Mouse (Mus musculus): Measurements from ENCODE around the gene Prlr.

Gene Prlr

GRCm38 (mm10) chr15:10330626-10331025 is 153.6 kb downstream of the Prlr start:
- DNase-seq (ENCODE audit: low spot score), result no peak

GRCm38 (mm10) chr15:10332566-10332965 is 155.5 kb downstream of the Prlr start:
- no peak for DNase-seq (ENCODE audit: low spot score)

- no peak for DNase-seq (ENCODE audit: low spot score)
Measured at GRCm38 (mm10) chr15:10338606-10339005, 161.6 kb downstream of the Prlr start.

DNA sequence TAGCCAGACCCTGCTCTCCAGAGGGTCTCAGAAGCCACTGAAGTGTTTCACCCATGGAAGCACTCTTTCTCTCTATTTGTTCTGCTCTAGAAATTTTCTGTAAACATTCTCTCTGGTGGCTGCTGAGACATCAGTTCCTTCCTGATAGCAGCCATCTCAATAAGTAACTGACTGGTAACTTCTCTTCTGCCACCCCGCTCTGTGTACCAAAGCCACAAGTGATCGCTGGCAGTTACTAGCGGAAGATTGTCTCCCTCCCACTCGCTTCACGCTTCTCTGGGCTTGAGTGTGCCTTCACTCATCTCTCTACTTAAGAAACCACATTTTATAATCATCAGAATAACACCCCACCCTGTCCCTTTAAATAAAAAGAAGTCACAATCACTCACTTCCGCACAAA is 170.0 kb downstream of the Prlr start:
- no peak for DNase-seq (ENCODE audit: low spot score)

GRCm38 (mm10) chr15:10358039-10358948 is 181.3 kb downstream of the Prlr start, which contains the start of gene Agxt2:
Agxt2 (plus strand) TSS chr15:10358532.
- DNase-seq (ENCODE audit: low spot score), result no peak

DNA sequence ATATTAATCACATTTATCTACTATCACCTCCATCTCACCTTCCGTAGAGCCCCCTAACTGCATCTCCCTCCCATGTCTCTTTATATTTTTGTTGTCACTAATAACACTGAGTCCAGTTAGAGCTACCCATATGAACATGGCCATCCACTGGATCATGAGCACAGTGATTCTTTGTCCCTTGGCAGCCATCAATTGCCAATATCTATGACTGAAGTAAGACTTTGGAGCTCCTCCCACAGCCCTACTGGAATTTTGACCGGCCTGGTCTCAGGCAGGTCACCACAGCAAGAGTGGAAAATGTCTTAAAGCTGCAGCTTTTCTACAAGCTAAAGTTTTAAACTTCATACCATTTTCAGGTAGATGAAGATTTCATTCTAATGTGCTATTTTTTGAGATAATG is 189.3 kb downstream of the Prlr start:
- DNase-seq (ENCODE audit: low spot score), result no peak

GRCm38 (mm10) chr15:10375404-10375803 is 198.4 kb downstream of the Prlr start:
- DNase-seq (ENCODE audit: low spot score), result no peak

DNA sequence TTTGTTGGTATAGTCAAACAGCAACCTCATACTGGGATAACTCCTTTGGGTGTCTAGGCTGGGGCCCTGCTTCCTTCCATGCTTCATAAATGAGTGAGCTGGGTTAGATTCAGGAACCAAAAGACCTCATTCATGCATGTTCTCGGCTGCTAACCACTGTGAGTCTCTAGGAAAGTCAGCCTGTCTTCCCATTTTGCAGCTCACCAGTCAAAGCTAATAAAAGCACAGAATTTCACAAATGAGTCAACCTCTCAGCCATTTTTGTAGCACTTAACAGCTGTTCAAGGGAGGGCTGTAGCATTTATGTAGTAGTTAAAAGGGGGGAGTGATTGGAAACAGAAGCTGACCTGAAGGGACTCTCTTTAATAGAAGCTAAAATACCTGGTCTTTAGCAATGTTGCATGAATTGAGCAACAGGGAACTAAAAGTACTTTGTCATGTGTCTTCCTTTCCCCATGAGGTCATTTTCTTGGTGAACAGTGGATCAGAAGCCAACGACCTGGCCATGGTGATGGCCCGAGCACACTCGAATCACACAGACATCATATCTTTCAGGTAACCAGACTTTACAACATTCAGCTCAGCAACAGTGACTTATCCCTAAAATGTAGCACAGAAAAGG is 201.4 kb downstream of the Prlr start:
- DNase-seq (ENCODE audit: low spot score), result no peak

DNA sequence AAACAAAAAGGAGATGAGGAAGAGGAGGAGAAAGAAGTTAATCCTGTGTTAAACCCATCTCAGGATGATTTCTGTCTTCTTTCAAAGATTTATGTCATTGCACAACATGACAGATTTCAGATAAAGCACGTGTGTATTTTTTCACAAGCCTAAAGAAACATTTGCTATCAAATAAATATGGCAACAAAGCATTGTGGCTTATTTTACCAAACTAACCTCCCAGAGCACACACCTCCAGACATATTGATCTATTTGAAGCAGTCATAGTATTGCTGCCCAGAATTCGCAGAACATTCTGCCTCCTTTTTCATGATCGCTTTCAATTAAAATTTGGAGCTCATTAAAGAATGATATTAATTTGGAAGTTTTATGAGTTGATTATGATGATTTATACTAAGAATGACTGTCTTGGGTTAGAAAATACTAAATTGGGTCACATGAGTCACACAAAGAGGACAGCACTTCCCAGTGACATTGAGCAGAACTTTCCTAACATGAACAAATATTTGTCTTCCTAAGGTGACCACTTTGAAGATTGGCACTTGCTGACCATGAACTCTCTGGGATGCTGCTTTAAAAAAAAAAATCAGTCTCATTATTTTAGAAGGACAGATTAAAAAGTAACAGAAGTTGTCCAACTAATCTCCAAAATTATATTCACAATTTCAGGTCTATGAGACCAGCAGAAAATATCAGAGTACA is 202.9 kb downstream of the Prlr start:
- DNase-seq (ENCODE audit: low spot score), result no peak

DNA sequence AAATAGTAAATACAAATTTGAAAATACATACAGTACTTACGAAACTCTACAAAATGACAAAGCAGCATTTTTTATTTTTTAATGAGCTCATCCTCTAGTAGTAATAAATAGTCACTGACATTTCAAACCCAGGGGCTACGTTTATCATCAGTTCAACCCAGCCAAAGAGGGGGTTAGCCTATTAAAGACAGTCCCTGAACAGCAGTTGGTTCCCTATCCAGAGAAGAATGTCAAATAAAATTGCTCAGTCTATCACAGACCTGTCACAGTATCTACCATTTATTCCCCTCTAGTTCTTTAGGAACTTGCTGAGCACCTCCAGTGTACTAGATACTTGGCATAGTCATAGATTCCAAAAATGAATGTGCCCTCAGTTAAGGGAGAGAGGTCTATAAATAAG is 210.2 kb downstream of the Prlr start:
- DNase-seq (ENCODE audit: low spot score), result no peak

Data from spleen, adult 12 weeks (tissue).